Mouse (Mus musculus) layer of hippocampus, adult 8-10 months (tissue): ENCODE data around the gene Hadh. TPM values are rescaled to one million over a fixed set of nuclear protein-coding genes. Genes with fewer than 3 reads are reported as not detected.

Experiments used
- DNase-seq, 2 experiments: peaks; one replicate each; pipeline ENCODE4 v3.0.0; 2022; ENCODE audit warnings: low spot score in 2 of 2
- total RNA-seq, 4 experiments: library from RNA; stranded (reverse); gene quantifications; 2 replicates each; pipeline ENCODE4 v1.2.4; 2022

Gene Hadh
- total RNA-seq, 4 experiments from 2014 or later, result 19.1 to 28.0 (median 24.6) TPM

GRCm38 (mm10) chr3:131228083-131228482 lies 43.8 kb downstream of the Hadh start:
- DNase-seq, result no peak

GRCm38 (mm10) chr3:131218636-131219390 lies 53.1 kb downstream of the Hadh start:
- DNase-seq, result no peak

- DNase-seq, result peak in 1 of 2 experiments; percentile 28
Observed at GRCm38 (mm10) chr3:131214841-131215240, 57.1 kb downstream of the Hadh start.

GRCm38 (mm10) chr3:131214060-131214658 lies 57.7 kb downstream of the Hadh start:
- DNase-seq, result no peak

- DNase-seq, result no peak
Observed at GRCm38 (mm10) chr3:131212200-131212599, 59.7 kb downstream of the Hadh start.

GRCm38 (mm10) chr3:131208265-131208891 lies 63.5 kb downstream of the Hadh start:
- no peak for DNase-seq

GRCm38 (mm10) chr3:131207846-131208245 lies 64.1 kb downstream of the Hadh start:
- no peak for DNase-seq

- DNase-seq, result no peak
Observed at GRCm38 (mm10) chr3:131202311-131202710, 69.6 kb downstream of the Hadh start.

- no peak for DNase-seq
Observed at GRCm38 (mm10) chr3:131199590-131200288, 72.2 kb downstream of the Hadh start.

- no peak for DNase-seq
Observed at GRCm38 (mm10) chr3:131198991-131199390, 72.9 kb downstream of the Hadh start.

- no peak for DNase-seq
Observed at GRCm38 (mm10) chr3:131196507-131197019, 75.3 kb downstream of the Hadh start.

- DNase-seq, result no peak
Observed at GRCm38 (mm10) chr3:131196050-131196449, 75.9 kb downstream of the Hadh start.

GRCm38 (mm10) chr3:131191454-131191853 lies 80.4 kb downstream of the Hadh start:
- no peak for DNase-seq

GRCm38 (mm10) chr3:131190671-131191367 lies 81.1 kb downstream of the Hadh start:
- no peak for DNase-seq

GRCm38 (mm10) chr3:131190239-131190638 lies 81.7 kb downstream of the Hadh start:
- DNase-seq, result no peak

GRCm38 (mm10) chr3:131186193-131186592 lies 85.7 kb downstream of the Hadh start:
- no peak for DNase-seq

Other genes starting within 250 kb of the Hadh start
- 10 to 100 TPM in 1 of 4 experiments, 1 to 10 TPM in 3; 6.0 to 10.8 (median 6.5) TPM for gene Lef1, start 161.6 kb downstream of the Hadh start, total RNA-seq
- gene Cyp2u1, start 31.1 kb upstream of the Hadh start, total RNA-seq, result 10 to 100 TPM; 17.3 to 19.3 (median 18.1) TPM
- 1 to 10 TPM; 2.1 to 3.7 (median 2.4) TPM for gene Sgms2, start 219.3 kb upstream of the Hadh start, total RNA-seq